Mouse (Mus musculus) MN1 (cell line): Measurements from ENCODE around the gene Zfp62.
"Not testable (repeated sequence)": the region's sequence is repeated elsewhere in the genome, so short reads cannot be mapped to it uniquely, and the experiment has no call there.

Experiments
- DNase-seq: peaks from one replicate; pipeline ENCODE4 v3.0.0-alpha.2; 2016; ENCODE audit warnings: low spot score

Gene Zfp62

DNA sequence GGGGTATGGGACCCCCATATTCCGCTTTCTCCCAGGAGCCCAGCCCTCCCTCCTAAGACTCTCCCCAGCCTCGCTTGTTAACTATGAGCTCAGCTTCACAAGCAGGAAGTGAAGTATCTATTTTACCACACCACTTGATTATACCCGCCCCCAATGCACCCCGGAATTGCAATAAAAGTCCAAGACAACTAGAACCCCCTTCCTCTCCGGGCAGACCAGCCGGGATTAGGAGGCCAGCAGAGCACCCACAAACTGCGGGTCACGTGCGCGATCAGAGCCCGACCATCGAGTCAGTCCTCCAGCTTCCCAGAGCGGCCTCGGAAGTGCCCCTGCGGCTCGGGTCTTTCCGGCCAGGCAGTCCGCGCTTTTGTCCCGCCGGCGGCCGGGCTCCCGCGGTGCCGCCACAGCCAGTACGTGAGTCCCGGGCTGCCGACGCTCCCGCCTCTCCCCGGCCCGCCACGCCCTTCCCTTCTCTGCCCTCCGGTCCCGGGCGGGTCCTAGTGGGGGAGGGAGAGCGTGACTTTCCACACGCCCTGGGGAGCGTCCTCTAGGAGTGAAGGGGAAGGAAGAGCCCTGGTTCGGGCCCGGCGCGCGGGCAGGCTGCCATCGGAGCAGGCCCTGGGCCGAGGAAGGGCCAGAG, at the start of gene Zfp62:
Zfp62 (plus strand) TSS at position 164 of the 640 bp plus-strand sequence.
- DNase-seq = peak; percentile 97

DNA sequence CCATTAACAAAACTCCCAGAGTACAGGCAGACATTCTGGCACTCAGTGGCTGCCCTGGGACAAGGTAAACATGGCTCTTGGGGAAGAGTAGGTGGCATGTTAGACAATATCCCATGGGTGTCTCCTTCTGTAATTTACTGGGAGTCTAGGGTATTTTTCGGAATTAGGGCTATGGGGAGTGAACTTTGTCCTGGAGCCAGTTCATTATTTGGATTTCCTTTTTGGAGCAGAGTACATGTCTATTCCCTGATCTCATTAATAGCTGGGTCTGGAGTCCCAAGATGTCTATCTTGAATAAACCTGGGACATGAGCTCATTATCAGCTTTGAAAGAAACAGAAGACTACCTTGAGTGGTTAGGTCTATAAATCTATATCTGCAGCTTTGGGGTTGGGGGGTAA, 49.0 kb upstream of the Zfp62 start, which contains the start of gene Olfr1394:
Olfr1394 (plus strand) TSS at position 301 of the 400 bp plus-strand sequence.
- no peak for DNase-seq

DNA sequence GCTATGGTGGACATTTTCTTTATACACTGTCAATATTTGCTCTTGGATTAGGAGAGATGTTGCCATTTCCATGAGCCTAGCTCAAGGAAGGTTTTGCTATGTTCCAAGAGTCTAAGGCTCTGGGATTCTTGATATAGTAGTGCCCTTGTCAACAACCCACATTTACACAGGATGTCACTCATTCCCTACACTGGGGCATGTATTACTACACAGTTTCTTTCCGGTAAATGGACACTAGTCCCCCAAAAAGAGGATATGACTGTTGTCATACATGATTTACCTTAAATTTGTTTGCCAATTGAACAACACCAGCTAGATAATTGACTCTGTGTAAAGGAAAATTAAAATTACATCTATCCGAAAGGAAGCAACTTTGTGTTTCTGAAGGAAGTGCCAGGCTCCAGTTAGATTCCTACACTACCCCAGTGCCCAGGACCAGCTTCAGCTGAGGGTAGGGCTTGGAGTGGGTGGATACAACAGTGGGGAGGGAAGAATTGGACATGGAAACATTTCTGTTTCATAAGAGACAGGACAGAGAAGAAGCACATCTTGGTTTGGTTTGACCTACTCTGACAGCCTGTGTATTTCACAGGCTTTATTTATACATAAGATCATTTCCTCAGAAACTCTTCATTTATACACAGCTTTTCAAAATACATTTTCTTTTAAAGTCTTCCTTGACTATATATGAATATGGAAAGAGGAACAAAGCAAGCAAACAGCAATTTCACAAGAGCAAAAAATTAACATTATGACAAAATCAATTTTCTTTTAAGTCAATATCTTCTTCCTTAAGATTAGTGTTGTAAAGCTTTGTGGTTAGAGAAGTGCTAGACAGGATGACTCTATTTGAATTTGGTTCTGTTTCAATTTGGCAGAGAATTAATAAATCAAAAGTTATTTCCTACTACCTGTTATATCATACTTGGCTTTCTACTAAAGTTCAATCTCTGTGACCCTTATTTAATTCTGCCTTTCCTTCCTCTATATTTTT, 46.0 kb upstream of the Zfp62 start:
- DNase-seq = no peak

DNA sequence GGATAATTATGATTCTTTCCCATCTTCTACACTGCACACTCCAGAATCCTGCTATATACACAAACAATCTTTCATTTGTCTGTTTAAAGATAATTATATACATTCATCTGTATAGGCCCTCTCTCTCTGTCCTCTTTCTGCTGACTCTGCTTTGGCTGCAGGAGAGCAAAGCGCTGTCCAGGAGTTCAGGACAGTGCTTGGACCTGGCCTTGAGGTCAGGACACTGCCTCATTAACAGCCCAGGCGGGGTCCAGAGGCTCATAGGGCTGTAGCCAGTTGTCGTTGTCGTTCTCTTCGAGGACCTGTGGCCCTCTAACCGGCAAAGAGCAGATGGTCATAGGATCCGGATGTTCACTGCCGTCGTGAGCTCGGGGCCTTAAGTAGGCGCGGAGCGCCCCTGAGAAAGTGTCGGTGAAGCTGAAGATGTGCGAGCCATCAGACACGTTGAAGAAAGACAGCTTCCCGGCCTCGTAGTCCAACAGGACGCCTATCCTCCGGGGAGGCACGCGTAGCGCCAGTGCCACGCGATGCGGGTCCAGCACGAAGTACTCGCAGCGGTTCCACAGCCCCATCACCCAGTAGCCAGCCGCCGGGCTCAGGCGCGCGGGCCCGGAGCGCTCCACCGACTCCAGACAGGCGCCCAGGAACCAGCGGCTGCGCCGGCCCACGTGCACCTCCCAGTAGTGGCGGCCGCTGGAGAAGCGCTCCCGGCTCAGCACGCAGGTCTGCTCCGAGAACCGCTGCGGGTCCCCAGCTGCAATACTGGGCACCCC, 34.1 kb upstream of the Zfp62 start:
- no peak for DNase-seq

DNA sequence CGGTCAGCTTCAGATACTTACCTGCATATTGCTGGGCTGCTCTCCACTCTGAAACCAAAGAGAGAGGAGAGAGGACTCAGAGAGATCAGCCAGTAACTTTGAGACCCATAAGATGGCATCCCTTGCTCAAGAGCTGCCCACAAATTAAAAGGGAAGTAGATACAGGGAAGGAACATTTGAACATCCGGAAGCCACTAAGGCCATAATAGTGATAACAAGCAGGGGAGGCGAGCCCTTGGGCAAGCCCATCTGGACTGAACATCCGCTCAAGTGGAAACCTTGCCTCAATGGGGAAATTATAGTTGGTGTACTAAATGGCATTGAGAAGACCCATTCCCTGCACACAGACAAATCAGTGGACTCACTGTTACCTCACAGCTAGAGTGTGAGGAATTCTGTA, 32.5 kb upstream of the Zfp62 start:
- no peak for DNase-seq

DNA sequence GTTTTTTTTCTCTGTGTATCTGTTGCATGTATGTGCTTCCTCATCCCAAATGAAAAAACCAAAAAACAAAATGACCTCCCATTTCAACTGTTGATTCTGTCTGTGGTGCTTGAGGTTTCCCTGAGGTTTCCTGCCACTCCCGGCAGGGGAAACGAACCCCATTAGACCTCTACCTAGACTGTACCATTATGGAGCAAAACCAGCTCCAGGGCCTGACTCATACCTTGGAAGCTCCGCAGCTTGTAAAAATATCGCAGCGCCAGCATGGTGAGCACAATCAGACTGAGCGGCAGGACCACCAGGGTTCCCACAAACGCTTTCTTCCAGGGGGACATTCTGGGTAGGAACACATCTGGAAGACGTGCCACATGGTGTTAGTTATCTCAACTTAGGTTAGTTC, 27.7 kb upstream of the Zfp62 start:
- no peak for DNase-seq

DNA sequence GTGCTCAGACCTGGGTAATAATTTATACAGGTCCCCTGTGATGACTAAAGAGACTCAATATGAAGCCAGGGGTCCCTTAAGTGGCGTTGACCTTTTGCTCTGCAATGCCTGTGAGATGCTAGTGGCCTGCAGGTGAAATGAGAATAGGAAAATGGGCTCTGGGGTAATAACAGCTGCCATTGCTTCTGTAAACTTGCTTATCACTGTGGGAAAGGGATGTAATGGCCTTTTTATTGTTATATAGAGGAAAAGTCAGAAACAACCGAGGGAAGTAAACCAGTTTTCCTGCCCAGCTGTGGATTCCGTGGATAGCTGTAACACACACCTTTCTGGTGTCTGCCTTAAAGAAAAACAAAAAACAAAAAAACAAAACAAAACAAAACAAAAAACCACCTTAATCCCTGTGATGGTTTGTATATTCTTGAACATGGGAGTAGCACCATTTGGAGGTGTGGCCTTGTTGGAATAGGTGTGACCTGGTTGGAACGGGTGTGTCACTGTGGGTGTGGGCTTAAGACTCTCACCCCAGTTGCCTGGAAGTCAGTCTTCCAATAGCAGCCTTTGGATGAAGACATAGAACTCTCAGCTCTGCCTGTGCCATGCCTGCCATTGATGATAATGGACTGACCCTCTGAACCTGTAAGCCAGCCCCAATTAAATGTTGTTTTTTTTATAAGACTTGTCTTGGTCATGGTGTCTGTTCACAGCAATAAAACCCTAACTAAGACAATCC, 26.9 kb upstream of the Zfp62 start:
- DNase-seq = not testable (repeated sequence)

DNA sequence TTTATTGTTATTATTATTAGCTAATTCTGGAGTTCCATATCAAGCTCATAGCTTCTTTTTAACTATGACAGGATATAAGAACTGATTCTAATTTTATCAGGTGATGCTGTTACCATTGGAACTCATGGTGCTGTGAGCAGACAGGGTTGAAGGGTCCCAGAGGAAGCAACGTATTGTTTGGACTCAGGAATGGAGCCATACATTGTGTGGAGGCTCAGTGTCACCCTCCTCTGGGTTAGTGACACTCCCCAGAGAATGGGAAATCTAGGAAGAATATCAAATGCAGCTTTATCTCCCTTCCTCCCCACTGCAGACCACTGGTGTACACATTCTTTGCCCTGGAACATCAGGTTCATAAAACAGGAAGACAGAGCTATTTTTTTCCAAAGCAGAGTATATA, 19.9 kb upstream of the Zfp62 start:
- DNase-seq = no peak

DNA sequence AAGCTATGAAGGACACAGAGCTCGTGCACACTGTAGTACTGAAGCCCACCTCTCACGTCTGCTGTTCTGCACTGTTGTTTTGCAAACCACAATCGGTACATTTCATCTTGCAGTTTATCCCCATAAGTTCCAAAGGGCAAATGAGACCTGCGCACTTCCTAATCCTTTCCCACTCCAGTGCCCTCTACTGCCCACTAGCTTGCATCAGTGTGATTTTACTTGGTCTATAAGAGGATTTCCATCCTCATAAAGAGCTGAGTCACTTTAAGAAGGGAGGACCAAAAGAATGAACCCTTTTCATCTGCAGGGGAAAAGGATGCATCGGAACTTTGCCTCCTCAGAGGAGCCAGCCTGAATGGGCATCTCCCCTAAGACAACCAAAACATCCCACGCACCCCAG, 16.6 kb upstream of the Zfp62 start:
- no peak for DNase-seq

DNA sequence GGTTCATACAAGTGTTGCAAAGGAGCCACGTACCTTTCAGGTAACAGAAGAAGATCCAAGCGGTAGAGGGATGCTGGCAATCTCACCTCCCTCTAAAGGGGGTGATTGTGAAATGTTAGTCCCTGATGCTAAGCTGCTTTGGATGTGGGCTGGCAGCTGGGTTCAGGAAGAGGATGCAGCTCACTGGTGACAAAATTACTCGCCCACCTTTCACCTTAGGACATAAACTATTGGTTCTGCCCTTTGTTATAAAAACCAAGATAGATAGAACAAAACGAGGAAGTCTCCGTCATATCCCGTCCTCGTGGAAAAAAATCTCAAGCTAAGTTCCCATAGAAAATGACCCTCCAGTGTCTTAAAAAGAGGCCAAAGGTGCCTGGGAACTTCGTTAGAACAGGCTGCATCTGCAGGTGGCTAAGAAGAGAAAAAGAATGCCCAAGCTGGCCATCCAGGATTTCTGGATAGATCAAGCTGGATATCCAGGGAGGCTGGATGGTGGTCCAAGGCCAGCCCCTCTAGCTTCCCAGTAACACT, 16.1 kb upstream of the Zfp62 start, which contains the start of gene Btnl9:
Btnl9 (minus strand) TSS at position 205 of the 534 bp plus-strand sequence.
- DNase-seq = no peak

DNA sequence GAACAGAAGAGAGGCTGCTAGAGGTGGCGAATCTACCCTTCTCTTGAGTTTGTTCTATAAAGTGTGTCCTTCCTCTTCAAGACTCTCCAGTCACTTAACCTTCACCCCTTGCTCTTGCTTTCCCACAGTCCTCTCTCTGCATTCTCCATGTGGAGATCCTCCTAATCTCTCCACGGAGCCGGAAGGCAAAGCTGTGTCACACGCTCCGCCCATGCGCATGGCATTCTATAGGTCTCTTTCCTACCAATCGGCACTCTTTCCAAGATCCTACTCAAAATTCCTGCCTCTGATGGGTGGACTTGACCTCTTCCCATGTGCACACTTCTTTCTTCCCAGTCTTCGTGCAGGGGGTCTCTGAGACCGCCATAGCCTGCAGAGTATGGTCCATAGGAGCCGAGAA, 15.4 kb upstream of the Zfp62 start:
- DNase-seq = no peak

DNA sequence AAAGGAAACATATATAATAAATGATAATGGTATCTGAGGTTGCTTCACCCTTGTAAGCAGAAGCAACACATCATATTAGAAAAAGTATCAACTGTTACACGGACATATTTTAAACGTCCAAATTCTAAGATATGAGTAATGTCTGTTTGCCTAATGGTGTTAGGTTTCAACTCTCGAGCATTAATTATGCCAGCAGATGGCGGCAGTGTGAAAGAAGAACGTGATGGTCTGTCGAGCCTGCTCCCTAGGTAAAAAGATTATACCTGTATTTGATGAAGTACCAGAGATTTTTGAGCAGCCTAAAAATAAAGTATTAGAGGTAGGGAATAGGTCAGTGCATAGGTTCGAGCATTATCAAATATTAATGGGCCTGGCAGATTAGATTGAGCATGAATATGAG, 13.4 kb upstream of the Zfp62 start:
- DNase-seq = peak; percentile 65

DNA sequence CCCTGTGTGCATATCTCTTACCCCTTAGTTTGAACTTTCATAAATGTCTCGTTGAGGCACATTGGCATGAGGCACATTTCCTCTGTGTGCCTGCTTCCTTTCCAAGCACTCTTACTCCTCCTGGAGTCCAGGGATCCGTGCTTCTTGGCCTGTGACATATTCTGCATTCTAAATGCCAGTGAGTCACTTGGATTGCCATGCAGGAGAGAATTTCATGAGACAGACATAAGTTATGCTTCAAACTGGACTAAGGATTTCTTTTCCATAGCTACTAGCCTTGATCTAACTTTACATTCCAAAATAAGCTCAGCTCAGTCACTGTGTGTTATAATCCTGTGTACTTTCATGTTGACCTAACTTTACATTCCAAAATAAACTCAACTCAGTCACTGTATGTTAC, 12.0 kb upstream of the Zfp62 start:
- no peak for DNase-seq

DNA sequence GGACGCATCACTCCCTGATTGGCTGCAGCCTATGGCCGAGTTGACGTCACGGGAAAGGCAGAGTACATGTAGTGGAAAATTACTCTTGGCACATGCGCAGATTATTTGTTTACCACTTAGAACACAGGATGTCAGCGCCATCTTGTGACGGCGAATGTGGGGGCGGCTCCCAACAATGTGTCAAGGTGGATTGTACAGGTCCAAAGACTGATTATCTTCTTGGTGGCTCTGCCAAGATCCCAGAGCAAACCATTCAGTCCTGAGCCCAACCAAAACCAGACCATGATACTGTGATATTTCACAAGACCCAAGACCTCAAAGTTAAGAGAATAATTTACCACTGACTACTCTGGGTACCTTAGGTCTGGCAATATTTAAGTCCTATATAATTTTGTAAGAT, 8.3 kb upstream of the Zfp62 start:
- peak; percentile 68 for DNase-seq

DNA sequence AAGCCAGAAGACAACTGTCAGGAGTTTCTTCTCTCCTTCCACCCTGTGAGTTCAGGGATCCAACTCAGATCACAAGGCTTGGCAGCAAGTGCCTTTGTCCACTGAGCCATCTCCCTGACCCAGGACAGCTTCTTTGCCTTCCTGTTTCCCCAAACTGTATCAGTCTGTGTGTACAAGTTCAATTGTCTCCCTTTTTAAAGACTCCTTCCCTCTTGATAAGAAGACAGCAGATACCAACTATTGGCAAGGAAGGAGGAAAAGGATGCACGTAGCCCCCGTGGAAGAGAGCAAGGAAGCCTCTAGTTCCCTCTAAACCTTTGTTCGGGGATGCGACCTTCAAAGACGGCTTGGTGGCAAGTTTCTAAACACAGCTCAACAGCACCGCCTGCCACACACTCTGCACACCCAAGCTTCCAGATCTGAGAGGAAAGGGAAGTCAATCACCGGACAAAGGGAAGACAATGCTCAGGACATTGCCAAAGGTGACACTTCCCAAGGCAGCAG, 7.2 kb upstream of the Zfp62 start:
- no peak for DNase-seq

DNA sequence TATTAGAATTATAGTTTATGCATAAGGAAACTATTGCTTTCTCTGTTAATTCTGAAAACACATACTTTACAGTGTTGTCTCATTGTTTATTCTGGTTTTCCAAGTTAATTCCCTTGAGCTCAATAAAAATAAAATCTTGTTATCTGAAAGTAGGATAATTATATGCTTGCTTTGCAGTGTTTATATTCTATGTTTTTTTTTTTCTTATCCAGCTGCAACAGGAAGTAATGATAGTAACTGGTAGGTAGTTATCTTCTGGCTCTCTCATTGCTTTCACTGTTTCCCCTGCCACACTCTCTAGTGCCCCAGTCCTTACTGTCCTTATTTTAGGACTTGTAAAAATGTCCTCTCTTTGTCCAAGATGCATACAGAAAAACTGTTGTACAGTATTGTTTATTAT, 2.4 kb upstream of the Zfp62 start:
- no peak for DNase-seq

DNA sequence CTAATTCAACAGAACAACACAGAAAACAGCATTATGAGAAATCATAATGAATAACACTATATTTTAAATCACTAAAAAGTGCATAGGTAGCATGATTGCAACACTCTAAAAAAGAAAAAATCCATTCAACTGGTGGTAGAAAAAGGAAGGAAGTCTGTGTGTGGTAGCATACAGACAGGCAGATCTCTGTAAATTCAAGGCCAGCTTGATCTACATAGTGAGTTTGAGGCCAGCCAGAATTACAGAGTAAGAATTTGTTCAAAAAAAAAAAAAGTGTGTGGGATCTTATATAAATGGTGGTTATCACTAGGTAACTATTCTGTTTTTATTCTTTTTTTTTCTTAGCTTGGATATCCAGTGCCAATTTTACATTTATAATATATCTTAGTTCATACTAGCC, 1.9 kb upstream of the Zfp62 start:
- DNase-seq = no peak

DNA sequence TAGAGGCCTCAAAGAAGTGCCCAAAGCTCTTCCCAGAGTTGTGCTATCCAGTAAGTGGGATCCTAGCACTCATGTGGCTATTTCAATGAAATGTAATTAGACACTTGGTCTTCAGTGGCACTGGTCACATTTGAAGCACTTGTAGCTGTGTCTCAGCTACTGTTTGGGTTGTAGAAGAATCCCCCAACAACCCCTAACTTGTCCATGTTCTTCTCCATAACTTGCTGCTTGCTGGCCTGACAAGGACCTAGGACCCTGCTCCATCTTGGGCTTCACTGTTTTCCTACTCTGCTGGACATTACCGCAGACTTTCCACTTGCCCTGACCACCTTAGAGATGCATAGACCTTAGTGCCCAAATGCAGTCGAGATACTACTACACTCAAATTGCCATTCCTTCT, 1.0 kb upstream of the Zfp62 start:
- no peak for DNase-seq

DNA sequence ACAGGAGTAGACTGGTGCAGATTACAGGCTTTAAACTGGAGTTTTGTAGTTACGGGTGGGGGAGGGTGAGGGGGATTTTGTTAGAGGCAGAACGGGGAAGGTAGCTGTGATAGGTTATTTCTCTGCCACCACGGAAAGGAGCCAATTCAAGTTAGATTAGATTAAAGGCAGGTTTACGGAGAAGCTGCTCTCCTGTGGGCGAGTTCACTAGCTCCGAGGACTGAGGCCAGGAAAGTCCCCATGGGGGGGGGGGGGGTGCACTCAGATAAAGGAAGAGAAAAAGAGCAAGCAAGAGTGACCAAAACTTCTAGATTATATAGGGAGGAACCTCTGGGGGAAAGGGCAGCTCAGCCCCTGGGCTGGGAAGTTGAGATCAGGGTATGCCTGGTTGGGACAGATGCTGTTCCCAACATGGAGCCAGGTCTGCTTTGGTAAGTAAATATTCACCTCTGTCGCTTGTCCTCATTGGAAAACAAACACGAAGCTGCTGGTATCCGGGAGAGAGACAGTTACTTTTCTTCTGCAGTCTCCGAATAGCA, 500 bp upstream of the Zfp62 start:
- peak; percentile 51 for DNase-seq

DNA sequence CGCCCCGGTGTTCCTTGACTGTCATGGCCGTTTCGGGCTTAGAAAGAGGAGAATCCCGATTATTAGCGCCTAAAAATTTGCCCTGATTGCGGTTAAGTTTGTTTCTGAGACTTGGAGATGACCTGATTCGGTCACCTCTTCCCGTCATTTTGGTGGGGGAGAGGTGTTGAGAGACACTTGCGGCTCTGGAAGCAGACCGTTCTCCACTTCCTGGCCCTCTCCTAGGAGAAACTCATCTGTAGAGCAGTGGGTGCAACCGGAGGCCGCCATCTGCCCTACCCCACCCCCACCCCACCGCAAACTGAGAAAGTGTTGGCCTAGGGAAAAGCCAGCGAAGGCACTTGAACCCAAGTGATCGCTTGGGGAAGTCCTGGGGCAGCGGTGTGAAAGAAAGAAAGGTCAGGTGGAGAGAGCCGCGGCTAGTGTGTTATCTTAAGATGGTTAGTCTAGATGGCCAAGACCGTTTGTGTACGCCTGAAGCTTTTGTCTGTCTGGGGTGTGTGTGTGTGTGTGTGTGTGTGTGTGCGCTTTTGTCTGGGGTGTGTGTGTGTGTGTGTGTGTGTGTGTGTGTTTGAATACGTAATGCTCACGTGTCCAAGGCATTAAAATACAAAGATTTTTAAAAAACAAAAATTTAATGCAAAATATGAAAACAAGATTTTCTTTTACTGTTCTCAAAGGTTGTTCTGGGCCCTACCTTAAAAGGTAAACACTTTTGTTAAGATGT, 842 bp downstream of the Zfp62 start:
- DNase-seq = peak; percentile 74
